Mouse (Mus musculus): Measurements from ENCODE around the gene Fbxo11.

DNA sequence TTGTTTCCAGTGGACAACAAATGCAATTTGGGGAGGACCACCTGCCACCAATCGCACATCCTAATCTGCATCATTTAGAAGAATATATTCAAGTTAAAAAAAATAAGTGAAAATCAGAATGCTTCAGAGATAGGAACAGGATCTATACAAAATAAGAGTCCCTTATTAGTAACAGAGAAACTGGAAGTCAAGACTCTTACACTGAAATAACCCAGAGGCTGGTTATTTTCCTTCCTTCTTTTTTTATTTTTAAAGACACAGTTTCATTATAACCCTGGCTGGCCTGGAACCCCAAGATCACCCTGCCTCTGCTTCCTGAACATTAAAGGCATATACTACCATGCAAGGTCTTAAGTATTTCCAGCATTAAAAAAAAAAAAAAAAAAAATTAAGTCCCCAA lies 7.2 kb downstream of the Fbxo11 start:
- no peak for TF ChIP-seq GATA1 (IDR thresholded peaks at IDR 0.05; ENCODE audit: low read length)
- no peak for TF ChIP-seq TAL1 (IDR thresholded peaks at IDR 0.05; ENCODE audit: low read length)

All from erythroblast, embryonic 14.5 days (primary cell).